Mouse (Mus musculus) stomach, postnatal 0 days (tissue): Measurements from ENCODE around the gene Dhx36.

Experiments
- CTCF ChIP-seq: IDR thresholded peaks from 2 replicates; pipeline ENCODE4 v1.5.1; 2016; ENCODE audit warnings: antibody characterized with exemption, low read depth, mild to moderate bottlenecking, moderate library complexity
- EP300 ChIP-seq: optimal IDR thresholded peaks from 2 replicates; pipeline ENCODE3; 2016; ENCODE audit warnings: antibody characterized with exemption

DNA sequence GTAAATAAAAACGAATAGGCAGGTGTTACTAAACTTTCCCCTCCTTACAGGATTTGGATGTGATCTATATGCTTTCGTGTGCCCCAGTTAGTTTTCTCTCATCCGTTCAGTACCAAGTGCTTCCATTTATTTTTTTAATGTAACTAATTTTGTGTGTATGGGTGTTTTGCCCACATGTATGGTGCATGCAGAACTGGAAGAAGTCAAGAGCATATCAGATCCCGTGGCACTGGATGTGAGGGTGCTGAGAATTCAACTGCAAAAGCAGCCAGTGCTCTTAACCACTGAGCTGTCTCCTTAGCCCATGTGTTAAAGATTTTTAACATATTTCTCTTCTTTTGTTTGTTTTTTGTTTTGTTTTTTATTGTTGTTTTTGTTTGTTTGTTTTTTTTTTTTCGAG is 20.8 kb upstream of the Dhx36 start:
- TF ChIP-seq CTCF (no peak), EP300 (no peak)
